Mouse (Mus musculus): Measurements from ENCODE around the gene Napb.
A peak's percentile ranks its signal among the peaks of the same experiment; 100 is the strongest.
"Not testable (repeated sequence)": the region's sequence is repeated elsewhere in the genome, so short reads cannot be mapped to it uniquely, and the experiment has no call there.

Napb gene

GRCm38 (mm10) chr2:148732327-148733000, at the start of gene Napb:
TSS of gene Napb (minus strand) at chr2:148732467.
- DNase-seq = peak; percentile 59 to 66

- DNase-seq = no peak
Measured at GRCm38 (mm10) chr2:148781709-148782108, 49.4 kb upstream of the Napb start, which contains the start of gene 8030411F24Rik. TSS of gene 8030411F24Rik (plus strand) at chr2:148782009.

GRCm38 (mm10) chr2:148771397-148771796, 39.1 kb upstream of the Napb start, which contains the start of gene Cst11:
TSS of gene Cst11 (minus strand) at chr2:148771497.
- DNase-seq = not testable (repeated sequence)

GRCm38 (mm10) chr2:148763648-148764388, 31.6 kb upstream of the Napb start:
- peak; percentile 33 for DNase-seq

GRCm38 (mm10) chr2:148754310-148754846, 22.1 kb upstream of the Napb start:
- no peak for DNase-seq

GRCm38 (mm10) chr2:148751893-148752813, 19.9 kb upstream of the Napb start:
- DNase-seq = peak in 1 of 2 experiments; percentile 62

GRCm38 (mm10) chr2:148750058-148750457, 17.8 kb upstream of the Napb start, which contains the start of gene Cstl1:
TSS of gene Cstl1 (plus strand) at chr2:148750358.
- DNase-seq = no peak

- DNase-seq = no peak
Measured at GRCm38 (mm10) chr2:148743846-148744407, 11.7 kb upstream of the Napb start.

- no peak for DNase-seq
Measured at GRCm38 (mm10) chr2:148743001-148743400, 10.7 kb upstream of the Napb start.

GRCm38 (mm10) chr2:148731614-148732326, 497 bp downstream of the Napb start:
- DNase-seq = no peak

- DNase-seq = no peak
Measured at GRCm38 (mm10) chr2:148719271-148719995, 12.8 kb downstream of the Napb start.

- DNase-seq = no peak
Measured at GRCm38 (mm10) chr2:148717072-148717471, 15.2 kb downstream of the Napb start.

- DNase-seq = no peak
Measured at GRCm38 (mm10) chr2:148712326-148712725, 19.9 kb downstream of the Napb start.

- no peak for DNase-seq
Measured at GRCm38 (mm10) chr2:148707202-148707530, 25.1 kb downstream of the Napb start.

GRCm38 (mm10) chr2:148706409-148707201, 25.7 kb downstream of the Napb start:
- no peak for DNase-seq

- no peak for DNase-seq
Measured at GRCm38 (mm10) chr2:148698571-148698970, 33.7 kb downstream of the Napb start.

- no peak for DNase-seq
Measured at GRCm38 (mm10) chr2:148690781-148691180, 41.5 kb downstream of the Napb start.

GRCm38 (mm10) chr2:148690291-148690690, 42.0 kb downstream of the Napb start:
- DNase-seq = no peak

GRCm38 (mm10) chr2:148689444-148690140, 42.7 kb downstream of the Napb start:
- DNase-seq = no peak

All from spleen, adult 18-20 months (tissue).